In genomic region chr3:6809381-6809950, GRCm38 (mm10) we compare ENCODE assay signal across 14 mouse cellular contexts.
DNase-seq lines count a peak whose midpoint lies in the region; ATAC-seq and TF ChIP-seq lines count a peak whose summit lies in the region.
"Had no signal": no experiment of that assay in that cellular context is flagged by ENCODE, and none has a peak within 500 bp of the region (broad histone marks: within the 10 kb centered on the region; RNA-seq: fewer than 3 reads in every experiment).

No protein-coding gene starts in this region.

- no peak for ATAC-seq in kidney, postnatal 0 days (replicated peaks; ENCODE audit: low FRiP score, low read depth)
- ATAC-seq in kidney, embryonic 15.5 days (replicated peaks; ENCODE audit: low FRiP score): no peak
- ATAC-seq in forebrain, embryonic 14.5 days: peak; percentile 23; the same call in 1 of the 2 replicates
- 0 out of 2 replicates have a peak, but pooled peaks have one; percentile 31 for ATAC-seq in midbrain, postnatal 0 days (ENCODE audit: low FRiP score)

- no peak overlapping the region for H3K27ac ChIP-seq in kidney, postnatal 0 days
- H3K27ac ChIP-seq in kidney, embryonic 15.5 days: no peak overlapping the region
- H3K27ac ChIP-seq in MEL (ENCODE audit: control insufficient read depth, low read depth, low read length): no peak overlapping the region
- no peak overlapping the region for H3K27ac ChIP-seq in forebrain, embryonic 14.5 days (ENCODE audit: low read depth, low read length)
- no peak overlapping the region for H3K27ac ChIP-seq in midbrain, postnatal 0 days (ENCODE audit: low read depth, low read length)
- H3K27ac ChIP-seq: heart, embryonic 13.5 days had no signal

- no peaks in the 10 kb centered on the region for H3K9me3 ChIP-seq in kidney, postnatal 0 days (replicated peaks; ENCODE audit: low read length)
- H3K9me3 ChIP-seq in kidney, embryonic 15.5 days (replicated peaks): no peaks in the 10 kb centered on the region
- H3K9me3 ChIP-seq in MEL (replicated peaks; ENCODE audit: insufficient read depth, low read length): no peaks in the 10 kb centered on the region
- no peaks in the 10 kb centered on the region for H3K9me3 ChIP-seq in forebrain, embryonic 14.5 days (replicated peaks; ENCODE audit: control insufficient read depth, low read length)
- no peaks in the 10 kb centered on the region for H3K9me3 ChIP-seq in midbrain, postnatal 0 days (ENCODE audit: low read length)
- H3K9me3 ChIP-seq: heart, embryonic 13.5 days had no signal

- no peaks in the 10 kb centered on the region for H3K36me3 ChIP-seq in kidney, postnatal 0 days (ENCODE audit: insufficient read depth, low read length)
- H3K36me3 ChIP-seq in kidney, embryonic 15.5 days: no peaks in the 10 kb centered on the region
- H3K36me3 ChIP-seq in MEL (ENCODE audit: control insufficient read depth in 1 of 2, insufficient read depth in 2 of 2, low read length in 2 of 2): no peaks in the 10 kb centered on the region
- no peaks in the 10 kb centered on the region for H3K36me3 ChIP-seq in forebrain, embryonic 14.5 days (ENCODE audit: control insufficient read depth, insufficient read depth, low read length)
- H3K36me3 ChIP-seq in midbrain, postnatal 0 days (ENCODE audit: insufficient read depth, low read length): no peaks in the 10 kb centered on the region
- H3K36me3 ChIP-seq: heart, embryonic 13.5 days had no signal

- 55% methylated on average over 2 of the region's 2 CpGs for WGBS in kidney, postnatal 0 days
- WGBS in kidney, embryonic 15.5 days: 61% methylated on average over 2 of the region's 2 CpGs
- WGBS in forebrain, embryonic 14.5 days: 27% methylated on average over 2 of the region's 2 CpGs
- 35% methylated on average over 2 of the region's 2 CpGs for WGBS in midbrain, postnatal 0 days

- H3K27me3 ChIP-seq in kidney, postnatal 0 days (ENCODE audit: insufficient read depth, low read length): no peaks in the 10 kb centered on the region
- H3K27me3 ChIP-seq in kidney, embryonic 15.5 days: no peaks in the 10 kb centered on the region
- H3K27me3 ChIP-seq in MEL (ENCODE audit: control insufficient read depth in 1 of 2, insufficient read depth in 2 of 2, low read length in 2 of 2): no peaks in the 10 kb centered on the region
- no peaks in the 10 kb centered on the region for H3K27me3 ChIP-seq in forebrain, embryonic 14.5 days (replicated peaks; ENCODE audit: control insufficient read depth, insufficient read depth, low read length)
- no peaks in the 10 kb centered on the region for H3K27me3 ChIP-seq in midbrain, postnatal 0 days (ENCODE audit: insufficient read depth, low read length)
- H3K27me3 ChIP-seq: heart, embryonic 13.5 days had no signal

- H3K4me2 ChIP-seq in kidney, postnatal 0 days (ENCODE audit: low read length): no peak overlapping the region
- no peak overlapping the region for H3K4me2 ChIP-seq in kidney, embryonic 15.5 days
- no peak overlapping the region for H3K4me2 ChIP-seq in forebrain, embryonic 14.5 days (ENCODE audit: low read length)
- H3K4me2 ChIP-seq in midbrain, postnatal 0 days (ENCODE audit: low read depth, low read length, poor library complexity, severe bottlenecking): no peak overlapping the region
- H3K4me2 ChIP-seq: heart, embryonic 13.5 days had no signal

- H3K4me1 ChIP-seq in kidney, postnatal 0 days (replicated peaks; ENCODE audit: insufficient read depth, low read length): no peaks in the 10 kb centered on the region
- H3K4me1 ChIP-seq in kidney, embryonic 15.5 days: no peaks in the 10 kb centered on the region
- no peaks in the 10 kb centered on the region for H3K4me1 ChIP-seq in MEL (ENCODE audit: control insufficient read depth in 1 of 2, insufficient read depth in 2 of 2, low read length in 2 of 2)
- H3K4me1 ChIP-seq in forebrain, embryonic 14.5 days (ENCODE audit: control insufficient read depth, insufficient read depth, low read length): no peaks in the 10 kb centered on the region
- 0 out of 2 replicates have a peak, but pooled peaks cover 4% of the 10 kb centered on the region for H3K4me1 ChIP-seq in midbrain, postnatal 0 days (ENCODE audit: insufficient read depth, low read length)
- H3K4me1 ChIP-seq: heart, embryonic 13.5 days had no signal

- no peak overlapping the region for H3K4me3 ChIP-seq in kidney, postnatal 0 days (replicated peaks; ENCODE audit: low read depth, low read length)
- no peak overlapping the region for H3K4me3 ChIP-seq in kidney, embryonic 15.5 days (replicated peaks)
- H3K4me3 ChIP-seq in MEL (ENCODE audit: control insufficient read depth in 1 of 2, insufficient read depth in 1 of 2, low read depth in 2 of 2, low read length in 2 of 2): no peak overlapping the region
- no peak overlapping the region for H3K4me3 ChIP-seq in forebrain, embryonic 14.5 days (ENCODE audit: low read depth, low read length)
- no peak overlapping the region for H3K4me3 ChIP-seq in midbrain, postnatal 0 days (ENCODE audit: low read depth, low read length)
- H3K4me3 ChIP-seq: heart, embryonic 13.5 days had no signal

- no peaks in the 10 kb centered on the region for H3K79me2 ChIP-seq in MEL (ENCODE audit: control insufficient read depth, insufficient read depth, low read length, poor library complexity)

- no peak for DNase-seq in kidney, postnatal 0 days (ENCODE audit: low spot score)
- no peak for DNase-seq in MEL (ENCODE audit: low read depth, low spot score)
- peak; percentile 46 for DNase-seq in forebrain, embryonic 14.5 days (ENCODE audit: low spot score)
- peak; percentile 60 for DNase-seq in midbrain, postnatal 0 days (ENCODE audit: low spot score)
- DNase-seq in adrenal gland, postnatal 25 days: no peak
- no peak for DNase-seq in spleen, postnatal 14 days (ENCODE audit: low spot score in 2 of 2)
- DNase-seq: cerebellum, adult 2 months; kidney, adult 11 months; kidney, postnatal 25 days; lung, adult 2 months; spleen, adult 18-20 months; thymus, postnatal 4 days had no signal

- TF ChIP-seq CTCF in kidney, postnatal 0 days (IDR thresholded peaks at IDR 0.05; ENCODE audit: low read depth): 0 out of 2 replicates have a peak, but pooled peaks have one; percentile 23
- peak in 1 of 3 experiments; percentile 14; a peak in 1 of 6 replicates for TF ChIP-seq CTCF in MEL (IDR thresholded peaks at IDR 0.05 in 2 of 3, conservative IDR thresholded peaks at IDR 0.05 in 1 of 3; ENCODE audit: control insufficient read depth in 1 of 3, insufficient read depth in 1 of 3, low read depth in 2 of 3, low read length in 3 of 3, poor library complexity in 1 of 3, severe bottlenecking in 1 of 3)
- TF ChIP-seq CTCF in midbrain, postnatal 0 days (IDR thresholded peaks at IDR 0.05): peak; percentile 45; the same call in 1 of the 2 replicates

- no peak for TF ChIP-seq EP300 in MEL (IDR thresholded peaks at IDR 0.05; ENCODE audit: low read depth in 1 of 2, low read length in 2 of 2)

- peak; percentile 35 for TF ChIP-seq RAD21 in MEL (IDR thresholded peaks at IDR 0.05; ENCODE audit: low read depth, low read length)

- no peak overlapping the region for H3K9ac ChIP-seq in kidney, postnatal 0 days (ENCODE audit: low read depth, low read length)
- no peak overlapping the region for H3K9ac ChIP-seq in kidney, embryonic 15.5 days
- no peak overlapping the region for H3K9ac ChIP-seq in MEL (ENCODE audit: control insufficient read depth, low read depth, low read length, poor library complexity, severe bottlenecking)
- H3K9ac ChIP-seq in forebrain, embryonic 14.5 days (ENCODE audit: low read length): no peak overlapping the region
- H3K9ac ChIP-seq in midbrain, postnatal 0 days (replicated peaks; ENCODE audit: low read length, poor library complexity, severe bottlenecking): no peak overlapping the region
- H3K9ac ChIP-seq: heart, embryonic 13.5 days had no signal

- no peak for TF ChIP-seq POLR2A in MEL (IDR thresholded peaks at IDR 0.05; ENCODE audit: control insufficient read depth in 1 of 2, insufficient read depth in 1 of 2, low read depth in 1 of 2, low read length in 2 of 2, poor library complexity in 1 of 2)

TF ChIP-seq in MEL, 35 proteins besides CTCF, POLR2A, EP300 and RAD21:
- TF ChIP-seq SMC3 (IDR thresholded peaks at IDR 0.05; ENCODE audit: low read depth, low read length) (peak; percentile 12; the same call in 1 of the 2 replicates), MYB (IDR thresholded peaks at IDR 0.05; ENCODE audit: low read depth, low read length) (no peak)

Comparison
In these comparisons a context has a peak if more than half of its experiments do, and no peak if none do; other contexts are left out.
1. ATAC-seq: peak in forebrain, embryonic 14.5 days (single experiment) and midbrain, postnatal 0 days (single experiment); none in kidney, postnatal 0 days (single experiment) and kidney, embryonic 15.5 days (single experiment).
2. DNase-seq: peak in forebrain, embryonic 14.5 days (single experiment) and midbrain, postnatal 0 days (single experiment); none in kidney, postnatal 0 days (single experiment), MEL (single experiment), adrenal gland, postnatal 25 days (single experiment) and spleen, postnatal 14 days (0 of 2).